Mouse (Mus musculus): Measurements from ENCODE around the gene Lrrc15. TPM values are rescaled to one million over a fixed set of nuclear protein-coding genes. Genes with fewer than 3 reads are reported as not detected.
A peak's percentile ranks its signal among the peaks of the same experiment; 100 is the strongest.

Lrrc15 gene
- polyA plus RNA-seq, 1 experiment from 2014 or later: 4.9 TPM

GRCm38 (mm10) chr16:30260012-30260635 lies 22.9 kb downstream of the Lrrc15 start:
- Histone ChIP-seq H3K36me3 (no peaks in the 10 kb centered on the region), H3K27me3 (peaks cover 3% of the 10 kb centered on the region; the same call in 1 of the 2 replicates), H3K9ac (no peak overlapping the region), H3K27ac (replicated peaks) (no peak overlapping the region), H3K4me1 (no peaks in the 10 kb centered on the region), H3K4me3 (replicated peaks) (no peak overlapping the region), H3K4me2 (replicated peaks) (no peak overlapping the region), H3K9me3 (replicated peaks) (no peaks in the 10 kb centered on the region)
- no peak for ATAC-seq (ENCODE audit: insufficient number of reproducible peaks, low FRiP score, low TSS enrichment, low read depth)
- WGBS: 80% methylated on average over 15 of the region's 15 CpGs

- Histone ChIP-seq H3K9ac (no peak overlapping the region), H3K4me1 (no peaks in the 10 kb centered on the region), H3K27me3 (peaks cover 5% of the 10 kb centered on the region; the same call in 1 of the 2 replicates), H3K9me3 (replicated peaks) (no peaks in the 10 kb centered on the region), H3K4me3 (replicated peaks) (no peak overlapping the region), H3K36me3 (no peaks in the 10 kb centered on the region), H3K27ac (replicated peaks) (no peak overlapping the region), H3K4me2 (replicated peaks) (no peak overlapping the region)
- WGBS: 78% methylated on average over 10 of the region's 10 CpGs
- no peak for ATAC-seq (ENCODE audit: insufficient number of reproducible peaks, low FRiP score, low TSS enrichment, low read depth)
Observed at GRCm38 (mm10) chr16:30259444-30259843, 23.6 kb downstream of the Lrrc15 start.

- Histone ChIP-seq H3K9ac (no peak overlapping the region), H3K4me3 (replicated peaks) (no peak overlapping the region), H3K4me2 (replicated peaks) (no peak overlapping the region), H3K36me3 (no peaks in the 10 kb centered on the region), H3K4me1 (no peaks in the 10 kb centered on the region), H3K27me3 (peaks cover 5% of the 10 kb centered on the region; the same call in 1 of the 2 replicates), H3K9me3 (replicated peaks) (no peaks in the 10 kb centered on the region), H3K27ac (replicated peaks) (no peak overlapping the region)
- WGBS: 80% methylated on average over 7 of the region's 7 CpGs
- no peak for ATAC-seq (ENCODE audit: insufficient number of reproducible peaks, low FRiP score, low TSS enrichment, low read depth)
Observed at GRCm38 (mm10) chr16:30258441-30258840, 24.6 kb downstream of the Lrrc15 start.

- Histone ChIP-seq H3K4me1 (peaks cover under 1% of the 10 kb centered on the region; the same call in 1 of the 2 replicates), H3K4me2 (replicated peaks) (no peak overlapping the region), H3K36me3 (no peaks in the 10 kb centered on the region), H3K9me3 (replicated peaks) (no peaks in the 10 kb centered on the region), H3K9ac (no peak overlapping the region), H3K4me3 (replicated peaks) (no peak overlapping the region), H3K27me3 (peaks cover 5% of the 10 kb centered on the region; the same call in 1 of the 2 replicates), H3K27ac (replicated peaks) (no peak overlapping the region)
- 77% methylated on average over 9 of the region's 9 CpGs for WGBS
- no peak for ATAC-seq (ENCODE audit: insufficient number of reproducible peaks, low FRiP score, low TSS enrichment, low read depth)
Observed at GRCm38 (mm10) chr16:30257718-30258117, 25.3 kb downstream of the Lrrc15 start.

GRCm38 (mm10) chr16:30255061-30255460 lies 28.0 kb downstream of the Lrrc15 start:
- Histone ChIP-seq H3K4me2 (replicated peaks) (no peak overlapping the region), H3K27me3 (peaks cover 9% of the 10 kb centered on the region; the same call in 1 of the 2 replicates), H3K36me3 (no peaks in the 10 kb centered on the region), H3K4me1 (peaks cover 11% of the 10 kb centered on the region; the same call in 1 of the 2 replicates), H3K4me3 (replicated peaks) (no peak overlapping the region), H3K9ac (no peak overlapping the region), H3K9me3 (replicated peaks) (no peaks in the 10 kb centered on the region), H3K27ac (replicated peaks) (no peak overlapping the region)
- 51% methylated on average over 7 of the region's 7 CpGs for WGBS
- no peak for ATAC-seq (ENCODE audit: insufficient number of reproducible peaks, low FRiP score, low TSS enrichment, low read depth)

- no peak overlapping the region for H3K9ac ChIP-seq
- H3K4me1 ChIP-seq: peaks cover 11% of the 10 kb centered on the region; the same call in 1 of the 2 replicates
- peaks cover 11% of the 10 kb centered on the region for H3K27me3 ChIP-seq
- H3K4me3 ChIP-seq (replicated peaks): no peak overlapping the region
- 68% methylated on average over 9 of the region's 9 CpGs for WGBS
- H3K9me3 ChIP-seq (replicated peaks): no peaks in the 10 kb centered on the region
- H3K36me3 ChIP-seq: no peaks in the 10 kb centered on the region
- no peak overlapping the region for H3K4me2 ChIP-seq (replicated peaks)
- H3K27ac ChIP-seq (replicated peaks): no peak overlapping the region
- no peak for ATAC-seq (ENCODE audit: insufficient number of reproducible peaks, low FRiP score, low TSS enrichment, low read depth)
Observed at GRCm38 (mm10) chr16:30253900-30254299, 29.2 kb downstream of the Lrrc15 start.

- ATAC-seq (ENCODE audit: insufficient number of reproducible peaks, low FRiP score, low TSS enrichment, low read depth): no peak
- Histone ChIP-seq H3K9ac (no peak overlapping the region), H3K4me1 (peaks cover 11% of the 10 kb centered on the region; the same call in 1 of the 2 replicates), H3K27me3 (peaks cover 11% of the 10 kb centered on the region), H3K27ac (replicated peaks) (no peak overlapping the region), H3K36me3 (no peaks in the 10 kb centered on the region), H3K4me3 (replicated peaks) (no peak overlapping the region), H3K4me2 (replicated peaks) (no peak overlapping the region), H3K9me3 (replicated peaks) (no peaks in the 10 kb centered on the region)
- 85% methylated on average over 4 of the region's 4 CpGs for WGBS
Observed at GRCm38 (mm10) chr16:30253374-30253773, 29.7 kb downstream of the Lrrc15 start.

GRCm38 (mm10) chr16:30252003-30252418 lies 31.0 kb downstream of the Lrrc15 start:
- peak; percentile 76 for ATAC-seq (ENCODE audit: insufficient number of reproducible peaks, low FRiP score, low TSS enrichment, low read depth)
- H3K9me3 ChIP-seq (replicated peaks): no peaks in the 10 kb centered on the region
- no peak overlapping the region for H3K9ac ChIP-seq
- H3K4me1 ChIP-seq: peaks cover 11% of the 10 kb centered on the region; the same call in 1 of the 2 replicates
- WGBS: 1% methylated on average over 21 of the region's 21 CpGs
- H3K27me3 ChIP-seq: peaks cover 11% of the 10 kb centered on the region
- H3K27ac ChIP-seq (replicated peaks): no peak overlapping the region
- H3K4me3 ChIP-seq (replicated peaks): peak overlapping the region; percentile 18
- H3K36me3 ChIP-seq: no peaks in the 10 kb centered on the region
- H3K4me2 ChIP-seq (replicated peaks): peak overlapping the region; percentile 53

GRCm38 (mm10) chr16:30244037-30244700 lies 38.9 kb downstream of the Lrrc15 start:
- no peak overlapping the region for H3K4me3 ChIP-seq (replicated peaks)
- ATAC-seq (ENCODE audit: insufficient number of reproducible peaks, low FRiP score, low TSS enrichment, low read depth): no peak
- no peak overlapping the region for H3K4me2 ChIP-seq (replicated peaks)
- no peaks in the 10 kb centered on the region for H3K27me3 ChIP-seq
- no peaks in the 10 kb centered on the region for H3K36me3 ChIP-seq
- WGBS: 68% methylated on average over 12 of the region's 12 CpGs
- H3K27ac ChIP-seq (replicated peaks): no peak overlapping the region
- H3K9me3 ChIP-seq (replicated peaks): no peaks in the 10 kb centered on the region
- peaks cover 6% of the 10 kb centered on the region for H3K4me1 ChIP-seq
- H3K9ac ChIP-seq: no peak overlapping the region

- H3K9ac ChIP-seq: no peak overlapping the region
- no peaks in the 10 kb centered on the region for H3K9me3 ChIP-seq (replicated peaks)
- 16% methylated on average over 2 of the region's 2 CpGs for WGBS
- H3K4me2 ChIP-seq (replicated peaks): no peak overlapping the region
- ATAC-seq (ENCODE audit: insufficient number of reproducible peaks, low FRiP score, low TSS enrichment, low read depth): no peak
- no peak overlapping the region for H3K27ac ChIP-seq (replicated peaks)
- no peaks in the 10 kb centered on the region for H3K27me3 ChIP-seq
- H3K4me1 ChIP-seq: peaks cover 14% of the 10 kb centered on the region
- H3K4me3 ChIP-seq (replicated peaks): no peak overlapping the region
- no peaks in the 10 kb centered on the region for H3K36me3 ChIP-seq
Observed at GRCm38 (mm10) chr16:30241623-30242022, 41.4 kb downstream of the Lrrc15 start.

- H3K4me3 ChIP-seq (replicated peaks): no peak overlapping the region
- no peak overlapping the region for H3K4me2 ChIP-seq (replicated peaks)
- 78% methylated on average over 6 of the region's 6 CpGs for WGBS
- ATAC-seq (ENCODE audit: insufficient number of reproducible peaks, low FRiP score, low TSS enrichment, low read depth): no peak
- H3K27ac ChIP-seq (replicated peaks): no peak overlapping the region
- no peaks in the 10 kb centered on the region for H3K36me3 ChIP-seq
- H3K9ac ChIP-seq: no peak overlapping the region
- H3K9me3 ChIP-seq (replicated peaks): no peaks in the 10 kb centered on the region
- peaks cover 38% of the 10 kb centered on the region for H3K4me1 ChIP-seq
- 0 out of 2 replicates have a peak, but pooled peaks cover 3% of the 10 kb centered on the region for H3K27me3 ChIP-seq
Observed at GRCm38 (mm10) chr16:30238791-30239190, 44.3 kb downstream of the Lrrc15 start.

Data from embryonic facial prominence, embryonic 15.5 days (tissue).